In genomic region chr2:177079866-177080265, GRCm38 (mm10) we compare ENCODE assay signal across 8 mouse cellular contexts. TPM values are rescaled to one million over a fixed set of nuclear protein-coding genes. Genes with fewer than 3 reads are reported as not detected.
"Had no signal": no experiment of that assay in that cellular context is flagged by ENCODE, and none has a peak within 500 bp of the region (broad histone marks: within the 10 kb centered on the region; RNA-seq: fewer than 3 reads in every experiment).

No protein-coding gene starts in this region.

RNA-seq across cellular contexts. Expression of gene Gm14401, which starts 5.7 kb away (rescaled TPM):
- total RNA-seq: neutrophil, adult 5-6 weeks had no signal
- polyA plus RNA-seq: neural tube, embryonic 14.5 days; small intestine, adult 2 months; spleen, adult 2 months; stomach, embryonic 14.5 days; stomach, embryonic 16.5 days; testis, adult 2 months; thymus, adult 2 months had no signal
